Mouse (Mus musculus) bone marrow macrophage, adult 2 months (primary cell): Measurements from ENCODE around the gene Zfp790.

Experiments used
- CTCF ChIP-seq: IDR thresholded peaks from 2 replicates; pipeline ENCODE4 v1.5.1; 2012; ENCODE audit warnings: low read depth, mild to moderate bottlenecking, low read length, moderate library complexity
- POLR2A ChIP-seq: IDR thresholded peaks from 2 replicates; pipeline ENCODE4 v1.6.1; 2012; ENCODE audit warnings: mild to moderate bottlenecking, low read depth, low read length, borderline replicate concordance

DNA sequence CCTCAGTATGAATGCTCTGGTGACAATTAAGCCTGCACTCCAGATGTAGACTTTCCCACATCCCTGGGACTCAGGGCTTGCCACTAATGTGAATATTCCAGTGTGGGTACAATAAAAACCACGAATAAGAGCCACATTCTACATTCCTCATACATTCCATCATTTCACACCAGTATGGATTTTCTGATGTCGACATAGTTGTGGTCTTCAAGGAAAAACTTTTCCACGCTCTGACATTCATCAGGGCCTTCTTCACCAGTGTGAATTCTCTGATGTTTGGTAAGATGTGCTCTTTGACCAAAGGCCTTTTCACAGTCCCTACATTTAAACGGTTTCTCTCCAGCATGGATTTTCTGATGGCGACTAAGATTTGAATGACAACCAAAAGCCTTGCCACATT is 28.7 kb downstream of the Zfp790 start:
- TF ChIP-seq POLR2A: no peak
- no peak for TF ChIP-seq CTCF
